Mouse (Mus musculus): ENCODE data around the gene Ten1. TPM values are rescaled to one million over a fixed set of nuclear protein-coding genes. Genes with fewer than 3 reads are reported as not detected.

The Ten1 gene
- polyA plus RNA-seq (2017; shearing (Covaris generic)) = 10 to 100 TPM; 54.7 to 68.8 TPM

DNA sequence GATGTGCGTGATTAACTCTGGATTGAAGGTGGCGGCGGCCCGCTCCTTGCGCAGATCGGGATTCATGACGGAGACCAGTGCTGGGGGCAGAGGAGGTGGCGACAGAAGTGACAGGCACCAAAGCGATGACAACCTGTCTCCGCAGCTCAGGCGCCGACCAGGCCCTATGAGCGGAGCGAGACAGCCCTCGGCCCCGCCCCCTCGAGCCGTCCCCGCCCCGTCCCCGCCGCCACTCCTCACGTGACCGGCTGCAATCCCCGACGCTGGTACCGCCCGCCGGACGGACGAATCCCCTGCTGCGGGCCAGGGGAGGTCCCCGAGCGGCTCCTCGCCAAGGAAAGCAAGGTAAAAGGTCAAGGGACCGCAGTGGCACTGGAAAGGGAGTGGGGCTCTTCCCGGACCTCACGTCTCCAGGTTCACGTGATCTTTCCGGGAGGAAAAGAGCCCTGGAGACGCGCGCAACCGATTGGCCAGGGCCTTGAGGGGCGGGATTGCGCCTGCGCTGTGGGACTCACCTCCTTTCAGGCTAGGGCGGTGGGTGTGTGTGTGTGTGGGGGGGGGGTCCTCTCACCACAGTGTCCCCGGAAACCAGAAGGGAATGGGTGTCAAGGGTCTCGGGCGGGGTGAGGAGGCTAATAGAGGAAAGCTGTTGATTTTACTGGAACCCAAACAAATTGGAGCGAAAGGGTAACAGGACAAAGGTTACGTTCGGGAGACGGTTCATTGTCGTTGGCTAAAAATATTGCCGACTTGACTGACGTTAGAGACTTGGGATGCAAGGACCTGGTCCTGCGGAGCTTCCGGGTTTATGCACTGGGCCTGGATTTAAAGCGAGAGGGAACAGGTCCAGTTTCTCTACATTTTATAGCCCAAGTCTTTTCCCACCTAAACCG lies at the start of gene Ten1, which contains the start of gene Acox1:
Gene Ten1, plus strand, starts transcription at position 217 of the 893 bp plus-strand sequence.
Gene Acox1, minus strand, starts transcription at position 407 of the 893 bp plus-strand sequence.

DNA sequence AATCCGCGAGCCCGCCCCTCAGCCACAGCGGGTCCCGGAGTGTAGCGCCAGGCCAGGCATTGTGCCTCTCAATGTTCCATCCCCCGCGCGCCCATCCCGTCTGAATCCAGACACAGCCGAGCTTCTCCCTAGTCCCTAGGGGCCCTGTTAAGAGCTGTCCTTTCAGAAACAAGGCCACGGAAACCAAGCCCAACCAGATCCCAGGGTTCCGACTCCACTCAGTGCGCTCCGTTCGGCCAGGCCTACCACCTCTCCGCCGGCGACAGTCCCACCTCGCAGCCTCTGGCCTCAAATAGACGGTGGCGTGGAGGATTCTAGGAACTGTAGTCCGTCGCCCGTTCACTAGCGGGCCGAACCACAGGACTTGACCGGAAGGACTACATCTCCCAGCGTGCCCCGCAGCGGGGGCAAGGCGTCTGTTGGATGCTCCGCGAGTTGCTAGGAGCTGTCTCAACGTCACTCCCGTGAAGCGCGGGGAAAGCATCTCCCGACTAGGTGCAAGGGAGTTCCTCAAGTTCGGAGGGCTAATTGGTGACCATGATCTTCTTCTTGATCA lies 30.7 kb upstream of the Ten1 start, which contains the start of gene Fbf1:
Gene Fbf1, minus strand, starts transcription at position 283 of the 556 bp plus-strand sequence.

DNA sequence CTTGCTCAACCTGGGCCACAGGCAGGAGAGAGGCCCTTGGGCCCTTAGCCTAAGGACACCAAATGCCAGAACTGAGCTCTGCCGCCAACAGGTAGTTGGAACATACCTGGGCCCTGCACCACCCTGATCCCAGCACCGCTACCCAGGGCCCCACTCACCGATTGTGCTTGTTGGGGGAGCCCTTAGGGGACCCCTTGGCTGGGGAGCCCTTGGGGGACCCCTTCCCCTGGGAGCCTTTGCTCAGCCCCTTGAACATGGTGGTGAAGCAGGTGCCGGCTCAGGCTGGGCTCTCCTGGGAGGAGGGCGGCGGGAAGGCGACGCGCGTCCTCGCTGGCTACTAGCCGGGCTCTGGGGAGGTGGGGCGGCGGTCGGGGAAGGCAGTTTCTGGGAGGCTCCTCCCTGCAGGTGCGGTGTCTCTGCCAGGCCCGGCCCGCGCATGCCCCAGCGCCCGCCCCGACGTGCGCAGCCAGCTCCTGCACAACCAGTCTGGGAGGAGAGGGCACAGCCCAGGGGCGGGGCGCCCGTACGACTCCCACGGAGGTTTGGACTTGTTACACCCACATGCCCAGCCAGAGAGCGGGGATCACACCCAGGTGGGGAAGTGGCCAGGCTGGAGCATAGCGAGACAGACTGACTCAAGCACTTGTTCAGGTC lies 39.2 kb downstream of the Ten1 start, which contains the start of gene Evpl:
Gene Evpl, minus strand, starts transcription at position 336 of the 654 bp plus-strand sequence.

Other genes with a start within 250 kb of the Ten1 start
- under 1 TPM; 0.23 to 0.36 TPM for gene Itgb4, start 224.1 kb upstream of the Ten1 start, polyA plus RNA-seq (2017; shearing (Covaris generic))
- gene Galk1, start 186.1 kb upstream of the Ten1 start, polyA plus RNA-seq (2017; shearing (Covaris generic)) = 10 to 100 TPM; 26.3 to 33.0 TPM
- gene H3f3b, start 170.9 kb upstream of the Ten1 start, polyA plus RNA-seq (2017; shearing (Covaris generic)) = 1,000 to 10,000 TPM; 1,305 to 1,440 TPM
- gene Unk, start 168.5 kb upstream of the Ten1 start, polyA plus RNA-seq (2017; shearing (Covaris generic)) = 10 to 100 TPM; 38.7 to 59.1 TPM
- 100 to 1,000 TPM; 140 to 162 TPM for gene Unc13d, start 120.9 kb upstream of the Ten1 start, polyA plus RNA-seq (2017; shearing (Covaris generic))
- 100 to 1,000 TPM; 179 to 187 TPM for gene Wbp2, start 111.9 kb upstream of the Ten1 start, polyA plus RNA-seq (2017; shearing (Covaris generic))
- under 1 TPM in 1 of 2 experiments, not detected in 1; 0.89 TPM for gene Trim47, start 71.6 kb upstream of the Ten1 start, polyA plus RNA-seq (2017; shearing (Covaris generic))
- gene Trim65, start 67.7 kb upstream of the Ten1 start, polyA plus RNA-seq (2017; shearing (Covaris generic)) = 10 to 100 TPM; 18.8 to 28.5 TPM
- gene Mrpl38, start 60.0 kb upstream of the Ten1 start, polyA plus RNA-seq (2017; shearing (Covaris generic)) = 10 to 100 TPM; 73.7 to 79.0 TPM
- gene Fbf1, start 30.7 kb upstream of the Ten1 start, polyA plus RNA-seq (2017; shearing (Covaris generic)) = 10 to 100 TPM; 11.2 to 13.4 TPM
- 10 to 100 TPM; 19.8 to 23.4 TPM for gene Acox1, start 190 bp downstream of the Ten1 start, polyA plus RNA-seq (2017; shearing (Covaris generic))
- 1 to 10 TPM in 1 of 2 experiments, not detected in 1; 1.4 TPM for gene Evpl, start 39.2 kb downstream of the Ten1 start, polyA plus RNA-seq (2017; shearing (Covaris generic))
- 10 to 100 TPM; 69.6 to 79.1 TPM for gene Srp68, start 75.4 kb downstream of the Ten1 start, polyA plus RNA-seq (2017; shearing (Covaris generic))
- gene Galr2, start 82.1 kb downstream of the Ten1 start, polyA plus RNA-seq (2017; shearing (Covaris generic)) = not detected
- 10 to 100 TPM; 67.5 to 84.3 TPM for gene Exoc7, start 108.4 kb downstream of the Ten1 start, polyA plus RNA-seq (2017; shearing (Covaris generic))
- gene Foxj1, start 136.5 kb downstream of the Ten1 start, polyA plus RNA-seq (2017; shearing (Covaris generic)) = not detected
- gene Rnf157, start 214.2 kb downstream of the Ten1 start, polyA plus RNA-seq (2017; shearing (Covaris generic)) = 10 to 100 TPM in 1 of 2 experiments, 1 to 10 TPM in 1; 7.8 to 15.0 TPM
- gene Ubald2, start 235.2 kb downstream of the Ten1 start, polyA plus RNA-seq (2017; shearing (Covaris generic)) = 10 to 100 TPM; 55.9 to 58.9 TPM

Measured in inflammation-experienced regulatory T-cells (primary cell).